Mouse (Mus musculus) neural tube, embryonic 12.5 days (tissue): Measurements from ENCODE around the gene Lck. TPM values are rescaled to one million over a fixed set of nuclear protein-coding genes. Genes with fewer than 3 reads are reported as not detected.

Source experiments
- ATAC-seq: fragments of 200-750 bp; cut with Nextera tagmentation; 2 replicates; pipeline ENCODE4 v1.8.0; 2017; ENCODE audit warnings: low read depth, mild to moderate bottlenecking, moderate TSS enrichment, moderate library complexity; ENCODE audit not compliant: low FRiP score
- H3K27ac ChIP-seq: fragments of 300-500 bp; sonication (generic); 2 replicates; pipeline ENCODE4 v1.5.1; 2016
- H3K27me3 ChIP-seq: fragments of 300-500 bp; sonication (generic); replicated peaks from 2 replicates; pipeline ENCODE4 v1.6.1; 2016; ENCODE audit warnings: mild to moderate bottlenecking
- H3K36me3 ChIP-seq: fragments of 300-500 bp; sonication (generic); 2 replicates; pipeline ENCODE4 v1.6.1; 2016; ENCODE audit warnings: mild to moderate bottlenecking
- H3K4me1 ChIP-seq: fragments of 300-500 bp; sonication (generic); 2 replicates; pipeline ENCODE4 v1.6.1; 2016
- H3K4me2 ChIP-seq: fragments of 300-500 bp; sonication (generic); replicated peaks from 2 replicates; pipeline ENCODE4 v1.6.1; 2016; ENCODE audit warnings: mild to moderate bottlenecking
- H3K4me3 ChIP-seq: fragments of 300-500 bp; sonication (generic); 2 replicates; pipeline ENCODE4 v1.5.1; 2016
- H3K9ac ChIP-seq: fragments of 300-500 bp; sonication (generic); 2 replicates; pipeline ENCODE4 v1.6.1; 2016; ENCODE audit warnings: mild to moderate bottlenecking
- H3K9me3 ChIP-seq: fragments of 300-500 bp; sonication (generic); 2 replicates; pipeline ENCODE4 v1.6.1; 2016; ENCODE audit warnings: mild to moderate bottlenecking
- WGBS: fragments of 180-500 bp; shearing (Covaris S2); methylation state at CpG from one replicate; pipeline ENCODE4 v1.1.7; 2016; 5-methylcytosine and 5-hydroxymethylcytosine counted together
- polyA plus RNA-seq: library from polyadenylated mRNA; unstranded; fragments of >200 nt; fragmentation: Nextera tagmentation; extraction: Ambion mirVana; gene quantifications from 2 replicates; pipeline ENCODE4 v1.2.1, GENCODE M21; 2016

Lck gene
- polyA plus RNA-seq, 1 experiment from 2014 or later: 8.0 TPM

- WGBS: 82% methylated on average over 1 of the region's 1 CpGs
- no peak overlapping the region for H3K4me3 ChIP-seq
- no peak overlapping the region for H3K4me2 ChIP-seq
- no peaks in the 10 kb centered on the region for H3K9me3 ChIP-seq
- peaks cover 12% of the 10 kb centered on the region; the same call in 1 of the 2 replicates for H3K4me1 ChIP-seq
- 0 out of 2 replicates have a peak overlapping the region, but pooled peaks have one; percentile 3 for H3K9ac ChIP-seq
- no peak overlapping the region for H3K27ac ChIP-seq
- H3K36me3 ChIP-seq: no peaks in the 10 kb centered on the region
- no peak for ATAC-seq
- no peaks in the 10 kb centered on the region; the same call in 1 of the 2 replicates for H3K27me3 ChIP-seq
Observed at GRCm38 (mm10) chr4:129582251-129582650, 8.8 kb upstream of the Lck start.

GRCm38 (mm10) chr4:129580347-129580746 is 6.9 kb upstream of the Lck start:
- ATAC-seq: no peak
- Histone ChIP-seq H3K9ac (no peak overlapping the region), H3K9me3 (no peaks in the 10 kb centered on the region), H3K27ac (no peak overlapping the region), H3K4me1 (peaks cover 16% of the 10 kb centered on the region; the same call in 1 of the 2 replicates), H3K36me3 (no peaks in the 10 kb centered on the region), H3K4me2 (no peak overlapping the region), H3K4me3 (no peak overlapping the region), H3K27me3 (no peaks in the 10 kb centered on the region; the same call in 1 of the 2 replicates)
- 72% methylated on average over 7 of the region's 7 CpGs for WGBS

GRCm38 (mm10) chr4:129578466-129578865 is 5.0 kb upstream of the Lck start, which contains the start of gene Fam167b:
Fam167b (minus strand) TSS chr4:129578549.
- H3K9ac ChIP-seq: no peak within 1 kb of the TSS
- H3K27ac ChIP-seq: no peak within 1 kb of the TSS
- no peak within 1 kb of the TSS for H3K4me3 ChIP-seq
- H3K4me1 ChIP-seq: 0 out of 2 replicates have a peak, but pooled peaks cover 5% of the 10 kb centered on the region
- WGBS: 85% methylated on average over 5 of the region's 5 CpGs
- ATAC-seq: no peak
- H3K36me3 ChIP-seq: no peaks in the 10 kb centered on the region
- peak within 1 kb of the TSS; percentile 16; the same call in 1 of the 2 replicates for H3K4me2 ChIP-seq
- no peaks in the 10 kb centered on the region; the same call in 1 of the 2 replicates for H3K27me3 ChIP-seq
- no peaks in the 10 kb centered on the region for H3K9me3 ChIP-seq

- Histone ChIP-seq H3K4me1 (0 out of 2 replicates have a peak, but pooled peaks cover 5% of the 10 kb centered on the region), H3K27ac (no peak overlapping the region), H3K27me3 (no peaks in the 10 kb centered on the region; the same call in 1 of the 2 replicates), H3K36me3 (no peaks in the 10 kb centered on the region), H3K4me2 (no peak overlapping the region), H3K9ac (no peak overlapping the region), H3K4me3 (no peak overlapping the region), H3K9me3 (no peaks in the 10 kb centered on the region)
- ATAC-seq: no peak
- 85% methylated on average over 7 of the region's 7 CpGs for WGBS
Observed at GRCm38 (mm10) chr4:129577688-129578087, 4.2 kb upstream of the Lck start.

- H3K4me1 ChIP-seq: 0 out of 2 replicates have a peak, but pooled peaks cover 5% of the 10 kb centered on the region
- 33% methylated on average over 21 of the region's 21 CpGs for WGBS
- no peaks in the 10 kb centered on the region for H3K36me3 ChIP-seq
- H3K27ac ChIP-seq: no peak overlapping the region
- no peak overlapping the region for H3K4me3 ChIP-seq
- H3K9ac ChIP-seq: no peak overlapping the region
- H3K27me3 ChIP-seq: no peaks in the 10 kb centered on the region; the same call in 1 of the 2 replicates
- no peaks in the 10 kb centered on the region for H3K9me3 ChIP-seq
- peak overlapping the region; percentile 16; the same call in 1 of the 2 replicates for H3K4me2 ChIP-seq
- no peak for ATAC-seq
Observed at GRCm38 (mm10) chr4:129576863-129577491, 3.5 kb upstream of the Lck start.

- H3K9ac ChIP-seq: no peak overlapping the region
- no peak overlapping the region for H3K4me2 ChIP-seq
- no peak for ATAC-seq
- H3K36me3 ChIP-seq: no peaks in the 10 kb centered on the region
- H3K27ac ChIP-seq: no peak overlapping the region
- WGBS: 47% methylated on average over 7 of the region's 8 CpGs
- no peak overlapping the region for H3K4me3 ChIP-seq
- H3K4me1 ChIP-seq: 0 out of 2 replicates have a peak, but pooled peaks cover 5% of the 10 kb centered on the region
- H3K9me3 ChIP-seq: no peaks in the 10 kb centered on the region
- no peaks in the 10 kb centered on the region; the same call in 1 of the 2 replicates for H3K27me3 ChIP-seq
Observed at GRCm38 (mm10) chr4:129575171-129575844, 1.9 kb upstream of the Lck start.

GRCm38 (mm10) chr4:129573093-129573370 is 409 bp downstream of the Lck start:
- 98% methylated on average over 4 of the region's 4 CpGs for WGBS
- no peak overlapping the region for H3K9ac ChIP-seq
- no peak overlapping the region for H3K27ac ChIP-seq

GRCm38 (mm10) chr4:129572236-129573092 is 977 bp downstream of the Lck start:
- ATAC-seq: no peak
- WGBS: 86% methylated on average over 13 of the region's 13 CpGs
- no peaks in the 10 kb centered on the region for H3K27me3 ChIP-seq
- 0 out of 2 replicates have a peak, but pooled peaks cover 5% of the 10 kb centered on the region for H3K4me1 ChIP-seq
- H3K9ac ChIP-seq: no peak overlapping the region
- no peak overlapping the region for H3K4me2 ChIP-seq
- no peak overlapping the region for H3K27ac ChIP-seq
- no peaks in the 10 kb centered on the region for H3K36me3 ChIP-seq
- H3K9me3 ChIP-seq: no peaks in the 10 kb centered on the region
- no peak overlapping the region for H3K4me3 ChIP-seq

More at GRCm38 (mm10) chr4:129573093-129573370, 409 bp downstream of the Lck start:
- Histone ChIP-seq H3K4me3 (no peak overlapping the region), H3K36me3 (no peaks in the 10 kb centered on the region), H3K27me3 (no peaks in the 10 kb centered on the region; the same call in 1 of the 2 replicates), H3K9me3 (no peaks in the 10 kb centered on the region), H3K4me1 (0 out of 2 replicates have a peak, but pooled peaks cover 5% of the 10 kb centered on the region), H3K4me2 (no peak overlapping the region)
- ATAC-seq: no peak

GRCm38 (mm10) chr4:129571551-129572084 is 1.8 kb downstream of the Lck start:
- H3K9ac ChIP-seq: no peak overlapping the region
- H3K36me3 ChIP-seq: no peaks in the 10 kb centered on the region
- no peak overlapping the region for H3K4me2 ChIP-seq
- 78% methylated on average over 8 of the region's 8 CpGs for WGBS
- H3K4me3 ChIP-seq: no peak overlapping the region
- no peaks in the 10 kb centered on the region for H3K27me3 ChIP-seq
- no peak overlapping the region for H3K27ac ChIP-seq
- no peaks in the 10 kb centered on the region for H3K9me3 ChIP-seq
- no peak for ATAC-seq
- no peaks in the 10 kb centered on the region for H3K4me1 ChIP-seq

- Histone ChIP-seq H3K36me3 (no peaks in the 10 kb centered on the region), H3K4me1 (no peaks in the 10 kb centered on the region), H3K9ac (no peak overlapping the region), H3K4me3 (no peak overlapping the region), H3K27ac (no peak overlapping the region), H3K9me3 (no peaks in the 10 kb centered on the region), H3K27me3 (no peaks in the 10 kb centered on the region), H3K4me2 (no peak overlapping the region)
- ATAC-seq: no peak
- WGBS: 84% methylated on average over 6 of the region's 6 CpGs
Observed at GRCm38 (mm10) chr4:129570028-129570427, 3.4 kb downstream of the Lck start.

GRCm38 (mm10) chr4:129568366-129568765 is 5.1 kb downstream of the Lck start:
- no peak overlapping the region for H3K4me2 ChIP-seq
- H3K36me3 ChIP-seq: no peaks in the 10 kb centered on the region
- no peaks in the 10 kb centered on the region for H3K9me3 ChIP-seq
- no peak overlapping the region for H3K4me3 ChIP-seq
- peaks cover 7% of the 10 kb centered on the region; the same call in 1 of the 2 replicates for H3K4me1 ChIP-seq
- no peak overlapping the region for H3K27ac ChIP-seq
- whole genome bisulfite sequencing: 91% methylated on average over 7 of the region's 7 CpGs
- no peak for ATAC-seq
- H3K9ac ChIP-seq: no peak overlapping the region
- H3K27me3 ChIP-seq: no peaks in the 10 kb centered on the region
